Mouse (Mus musculus): ENCODE measurements around the gene Supt20. TPM values are rescaled to one million over a fixed set of nuclear protein-coding genes. Genes with fewer than 3 reads are reported as not detected.

The Supt20 gene
- polyA plus RNA-seq, 2 experiments = 110 to 146 TPM

DNA sequence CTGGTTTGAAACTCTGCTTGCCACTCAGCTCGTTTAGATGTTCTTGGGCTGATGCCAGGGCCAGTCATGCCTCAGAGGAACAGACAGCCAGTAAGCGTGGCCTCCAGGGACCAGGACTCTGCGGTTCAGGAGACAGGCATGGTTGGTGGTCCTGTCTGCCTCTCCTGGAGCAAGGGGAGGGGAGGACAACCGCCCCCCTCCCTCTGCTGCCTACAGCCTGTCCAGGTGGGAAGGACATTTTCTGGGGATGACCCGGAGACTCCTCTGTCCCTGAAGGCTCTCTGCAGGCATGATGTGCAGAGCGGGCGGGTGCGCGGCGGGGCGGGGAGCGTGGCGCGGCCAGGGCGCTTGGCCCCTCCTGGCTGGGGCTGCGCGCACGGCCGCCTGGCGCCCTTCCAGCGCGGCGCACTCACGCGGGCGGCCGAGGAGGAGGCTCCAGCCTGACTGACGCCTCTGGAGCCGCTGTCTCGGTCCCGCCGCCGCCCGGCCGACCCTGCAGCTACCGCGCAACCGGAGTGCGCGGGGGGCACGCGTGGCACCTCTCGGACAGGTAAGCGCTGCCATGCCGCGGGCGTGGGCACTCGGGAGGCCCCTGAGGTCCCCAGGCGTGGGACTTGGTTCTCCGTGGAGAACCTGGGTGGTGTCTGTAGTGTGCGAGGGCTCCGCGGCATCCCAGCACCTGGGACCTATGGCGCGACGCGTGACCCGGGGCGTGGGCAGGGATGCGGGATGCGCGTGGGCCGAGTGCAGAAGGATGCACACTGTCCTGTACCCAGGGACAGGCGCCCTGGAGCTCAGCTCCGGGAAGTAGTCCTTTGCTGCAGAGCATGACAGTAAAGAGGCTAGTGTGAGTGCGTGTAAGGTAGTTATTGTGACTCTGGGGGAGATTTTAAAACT is 62.8 kb downstream of the Supt20 start, which contains the start of gene Smad9:
Gene Smad9 (plus strand): TSS at position 438 of the 897 bp plus-strand sequence.
- Histone ChIP-seq H3K27ac (replicated peaks; ENCODE audit: low read depth, low read length) (peak within 1 kb of the TSS; percentile 77), H3K9me3 (ENCODE audit: control insufficient read depth, low read length) (no peaks in the 10 kb centered on the region), H3K27me3 (ENCODE audit: control insufficient read depth, insufficient read depth, low read length) (no peaks in the 10 kb centered on the region), H3K4me3 (replicated peaks; ENCODE audit: low read length) (peak within 1 kb of the TSS; percentile 75), H3K36me3 (ENCODE audit: control insufficient read depth, insufficient read depth, low read length) (peaks cover 10% of the 10 kb centered on the region), H3K4me2 (replicated peaks; ENCODE audit: low read depth, low read length, severe bottlenecking) (peak within 1 kb of the TSS; percentile 98), H3K4me1 (ENCODE audit: control insufficient read depth, insufficient read depth, low read length) (peaks cover 11% of the 10 kb centered on the region), H3K9ac (ENCODE audit: low read depth, low read length, severe bottlenecking) (peak within 1 kb of the TSS; percentile 76)
- under 1% methylated on average over 52 of the region's 66 CpGs for WGBS
- ATAC-seq (ENCODE audit: low FRiP score, low read depth) (peak; percentile 87), DNase-seq (ENCODE audit: low spot score) (peak; percentile 66)
- no peak for TF ChIP-seq POLR2A (IDR thresholded peaks at IDR 0.05; ENCODE audit: borderline replicate concordance, extremely low read depth, insufficient read depth, insufficient read length)

DNA sequence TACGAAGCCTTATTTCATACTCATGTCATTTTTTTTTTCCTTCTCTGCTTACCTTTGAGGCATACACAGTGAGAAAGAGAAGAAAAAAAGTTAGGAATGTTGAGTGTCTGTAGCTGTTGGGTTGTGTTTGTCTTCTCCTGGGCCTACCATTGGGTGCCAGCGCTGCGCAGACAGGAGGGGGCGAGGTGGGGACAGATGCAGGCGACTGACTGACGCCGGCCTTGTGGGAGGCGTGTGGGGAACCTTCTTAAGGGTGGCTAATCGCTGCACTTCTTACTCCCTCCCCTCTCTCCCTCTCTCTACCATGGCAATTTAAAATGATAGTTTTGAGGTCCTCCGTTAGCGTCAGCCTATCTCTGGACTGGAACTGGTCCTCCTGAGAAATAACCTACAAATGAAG is 63.5 kb downstream of the Supt20 start:
- Histone ChIP-seq H3K27me3 (ENCODE audit: control insufficient read depth, insufficient read depth, low read length) (no peaks in the 10 kb centered on the region), H3K9ac (ENCODE audit: low read depth, low read length, severe bottlenecking) (peak overlapping the region; percentile 76), H3K4me2 (replicated peaks; ENCODE audit: low read depth, low read length, severe bottlenecking) (peak overlapping the region; percentile 98), H3K9me3 (ENCODE audit: control insufficient read depth, low read length) (no peaks in the 10 kb centered on the region), H3K4me3 (replicated peaks; ENCODE audit: low read length) (peak overlapping the region; percentile 75), H3K4me1 (ENCODE audit: control insufficient read depth, insufficient read depth, low read length) (peaks cover 11% of the 10 kb centered on the region), H3K27ac (replicated peaks; ENCODE audit: low read depth, low read length) (peak overlapping the region; percentile 77; the same call in 1 of the 2 replicates), H3K36me3 (ENCODE audit: control insufficient read depth, insufficient read depth, low read length) (0 out of 2 replicates have a peak, but pooled peaks cover 5% of the 10 kb centered on the region)
- TF ChIP-seq POLR2A (IDR thresholded peaks at IDR 0.05; ENCODE audit: borderline replicate concordance, extremely low read depth, insufficient read depth, insufficient read length) = no peak
- 2% methylated on average over 11 of the region's 11 CpGs for WGBS
- ATAC-seq (ENCODE audit: low FRiP score, low read depth) (no peak), DNase-seq (ENCODE audit: low spot score) (peak; percentile 16)

GRCm38 (mm10) chr3:54757446-54757845 is 64.8 kb downstream of the Supt20 start:
- no peak overlapping the region for H3K27ac ChIP-seq (replicated peaks; ENCODE audit: low read depth, low read length)
- ATAC-seq (ENCODE audit: low FRiP score, low read depth) = no peak
- H3K4me2 ChIP-seq (replicated peaks; ENCODE audit: low read depth, low read length, severe bottlenecking) = peak overlapping the region; percentile 9; the same call in 1 of the 2 replicates
- H3K4me3 ChIP-seq (replicated peaks; ENCODE audit: low read length) = no peak overlapping the region
- 85% methylated on average over 8 of the region's 8 CpGs for WGBS
- no peaks in the 10 kb centered on the region for H3K27me3 ChIP-seq (ENCODE audit: control insufficient read depth, insufficient read depth, low read length)
- H3K9ac ChIP-seq (ENCODE audit: low read depth, low read length, severe bottlenecking) = no peak overlapping the region
- no peaks in the 10 kb centered on the region for H3K36me3 ChIP-seq (ENCODE audit: control insufficient read depth, insufficient read depth, low read length)
- DNase-seq (ENCODE audit: low spot score) = no peak
- H3K4me1 ChIP-seq (ENCODE audit: control insufficient read depth, insufficient read depth, low read length) = peaks cover 11% of the 10 kb centered on the region
- H3K9me3 ChIP-seq (ENCODE audit: control insufficient read depth, low read length) = no peaks in the 10 kb centered on the region
- TF ChIP-seq POLR2A (IDR thresholded peaks at IDR 0.05; ENCODE audit: borderline replicate concordance, extremely low read depth, insufficient read depth, insufficient read length) = no peak

DNA sequence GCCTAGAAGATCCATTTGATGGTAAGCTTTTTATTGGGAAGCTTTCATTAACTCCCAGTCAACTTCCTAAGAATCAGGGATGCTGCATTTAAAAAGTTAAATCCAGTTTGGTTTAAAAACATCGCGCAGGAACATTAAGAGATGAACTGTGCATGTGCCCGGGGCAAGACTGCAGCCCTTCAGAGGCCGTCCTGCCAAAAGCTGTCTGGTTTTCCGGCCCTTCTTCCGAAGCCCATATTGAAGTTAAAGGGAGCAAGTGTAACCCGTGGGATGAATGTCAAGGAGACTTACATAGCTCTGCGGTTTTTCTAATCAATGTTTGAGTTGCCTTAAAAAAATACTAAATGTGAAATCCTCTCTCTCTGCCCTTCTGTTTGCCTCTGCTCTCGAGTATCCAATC is 66.6 kb downstream of the Supt20 start:
- no peak for DNase-seq (ENCODE audit: low spot score)
- ATAC-seq (ENCODE audit: low FRiP score, low read depth) = no peak
- no peaks in the 10 kb centered on the region for H3K36me3 ChIP-seq (ENCODE audit: control insufficient read depth, insufficient read depth, low read length)
- H3K27ac ChIP-seq (replicated peaks; ENCODE audit: low read depth, low read length) = no peak overlapping the region
- TF ChIP-seq POLR2A (IDR thresholded peaks at IDR 0.05; ENCODE audit: borderline replicate concordance, extremely low read depth, insufficient read depth, insufficient read length) = no peak
- H3K9ac ChIP-seq (ENCODE audit: low read depth, low read length, severe bottlenecking) = no peak overlapping the region
- H3K4me1 ChIP-seq (ENCODE audit: control insufficient read depth, insufficient read depth, low read length) = peaks cover 11% of the 10 kb centered on the region
- no peak overlapping the region for H3K4me2 ChIP-seq (replicated peaks; ENCODE audit: low read depth, low read length, severe bottlenecking)
- 76% methylated on average over 9 of the region's 9 CpGs for WGBS
- H3K9me3 ChIP-seq (ENCODE audit: control insufficient read depth, low read length) = no peaks in the 10 kb centered on the region
- H3K4me3 ChIP-seq (replicated peaks; ENCODE audit: low read length) = no peak overlapping the region
- no peaks in the 10 kb centered on the region for H3K27me3 ChIP-seq (ENCODE audit: control insufficient read depth, insufficient read depth, low read length)

DNA sequence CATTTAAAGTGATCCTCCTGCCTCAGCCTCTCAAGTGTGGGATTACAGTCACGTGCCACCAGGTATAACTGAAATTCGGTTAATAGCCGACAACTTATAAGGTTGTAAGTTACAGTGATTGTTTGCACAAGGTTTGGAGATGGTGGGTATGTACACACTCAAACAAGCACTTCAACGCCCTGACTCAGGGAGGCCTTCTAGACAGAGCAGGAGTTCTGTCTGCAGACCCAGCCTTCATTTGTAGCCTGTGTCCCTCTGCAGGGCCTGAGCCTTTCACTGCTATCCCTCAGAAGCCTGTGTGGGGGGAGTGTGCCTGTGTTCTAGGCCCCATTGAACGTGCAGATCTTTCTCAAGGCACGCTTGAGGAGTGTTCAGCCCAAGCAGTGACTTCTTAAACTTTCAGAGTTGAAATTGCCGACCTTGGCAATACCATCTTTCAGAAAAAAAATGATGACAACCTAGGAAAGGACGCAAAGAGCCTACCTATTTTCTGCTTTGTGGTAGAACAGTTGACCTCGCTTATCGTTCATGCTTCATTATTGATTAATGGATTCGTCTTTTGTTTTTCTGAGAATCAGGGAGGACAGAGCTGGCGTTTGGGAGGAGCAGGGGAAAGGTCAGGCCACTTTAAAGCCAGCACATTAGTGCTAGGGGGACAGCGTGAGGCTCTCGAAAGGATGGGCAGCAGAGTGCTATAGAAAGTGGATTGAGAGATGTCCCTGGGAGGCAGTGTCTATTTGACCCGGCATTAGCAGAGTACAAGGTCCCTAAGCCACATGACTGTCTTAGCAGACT is 67.9 kb downstream of the Supt20 start:
- Histone ChIP-seq H3K4me1 (ENCODE audit: control insufficient read depth, insufficient read depth, low read length) (peaks cover 3% of the 10 kb centered on the region; the same call in 1 of the 2 replicates), H3K27me3 (ENCODE audit: control insufficient read depth, insufficient read depth, low read length) (no peaks in the 10 kb centered on the region), H3K36me3 (ENCODE audit: control insufficient read depth, insufficient read depth, low read length) (no peaks in the 10 kb centered on the region), H3K4me2 (replicated peaks; ENCODE audit: low read depth, low read length, severe bottlenecking) (no peak overlapping the region), H3K4me3 (replicated peaks; ENCODE audit: low read length) (no peak overlapping the region), H3K9me3 (ENCODE audit: control insufficient read depth, low read length) (no peaks in the 10 kb centered on the region), H3K27ac (replicated peaks; ENCODE audit: low read depth, low read length) (no peak overlapping the region), H3K9ac (ENCODE audit: low read depth, low read length, severe bottlenecking) (no peak overlapping the region)
- no peak for TF ChIP-seq POLR2A (IDR thresholded peaks at IDR 0.05; ENCODE audit: borderline replicate concordance, extremely low read depth, insufficient read depth, insufficient read length)
- DNase-seq (ENCODE audit: low spot score) = no peak
- 76% methylated on average over 15 of the region's 15 CpGs for WGBS
- ATAC-seq (ENCODE audit: low FRiP score, low read depth) = no peak

All from limb, embryonic 14.5 days (tissue).